ENCODE assay signal across 11 mouse cellular contexts in the genomic region with DNA sequence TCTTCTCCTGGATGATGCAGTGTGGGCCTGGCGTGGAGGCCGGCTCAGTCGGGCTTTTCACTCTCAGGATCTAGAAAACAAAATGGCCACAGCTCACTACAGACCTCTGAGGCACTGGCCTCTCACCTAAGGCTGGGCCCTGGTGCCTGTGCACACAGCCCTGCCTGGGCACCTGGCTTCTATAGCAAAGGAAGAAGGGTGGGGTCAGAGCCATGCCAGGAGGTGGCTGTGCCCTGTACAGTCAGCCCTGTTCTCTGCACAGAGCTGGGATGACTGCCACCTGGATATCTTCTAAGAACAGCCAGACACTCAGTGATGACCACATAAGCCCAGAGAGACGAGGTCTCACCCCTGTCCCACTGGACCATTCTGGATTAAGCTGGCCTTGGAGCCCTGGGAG.
A peak's percentile ranks its signal among the peaks of the same experiment; 100 is the strongest.
DNase-seq lines count a peak whose midpoint lies in the region; ATAC-seq lines count a peak whose summit lies in the region.
"Had no signal": no experiment of that assay in that cellular context is flagged by ENCODE, and none has a peak within 500 bp of the region (broad histone marks: within the 10 kb centered on the region; RNA-seq: fewer than 3 reads in every experiment).

No protein-coding gene starts in this region.

- no peak overlapping the region for H3K4me3 ChIP-seq in forebrain, embryonic 14.5 days (ENCODE audit: low read depth, low read length)
- H3K4me3 ChIP-seq in forebrain, embryonic 10.5 days: no peak overlapping the region
- no peak overlapping the region for H3K4me3 ChIP-seq in kidney, embryonic 15.5 days (replicated peaks)
- no peak overlapping the region for H3K4me3 ChIP-seq in limb, embryonic 15.5 days
- H3K4me3 ChIP-seq: neural tube, embryonic 13.5 days had no signal

- H3K27ac ChIP-seq in forebrain, embryonic 14.5 days (ENCODE audit: low read depth, low read length): peak overlapping the region; percentile 65; the same call in 1 of the 2 replicates
- no peak overlapping the region for H3K27ac ChIP-seq in forebrain, embryonic 10.5 days
- H3K27ac ChIP-seq in kidney, embryonic 15.5 days: peak overlapping the region; percentile 38; the same call in 1 of the 2 replicates
- H3K27ac ChIP-seq in limb, embryonic 15.5 days: peak overlapping the region; percentile 50

- 95% methylated on average over 4 of the region's 4 CpGs for WGBS in forebrain, embryonic 14.5 days
- 95% methylated on average over 4 of the region's 4 CpGs for WGBS in forebrain, embryonic 10.5 days
- WGBS in kidney, embryonic 15.5 days: 87% methylated on average over 4 of the region's 4 CpGs
- WGBS in limb, embryonic 15.5 days: 87% methylated on average over 4 of the region's 4 CpGs

- no peak for DNase-seq in forebrain, embryonic 14.5 days (ENCODE audit: low spot score)
- DNase-seq in forebrain, embryonic 10.5 days (ENCODE audit: extremely low spot score, low spot score): no peak
- no peak for DNase-seq in kidney, adult 18-20 months
- DNase-seq in adipocyte (ENCODE audit: low spot score): peak; percentile 5
- no peak for DNase-seq in ovary, postnatal 10 days (ENCODE audit: low spot score)
- DNase-seq in cerebellum, postnatal 25 days: no peak
- DNase-seq: B cell, adult 2 months; liver had no signal

- H3K4me2 ChIP-seq in forebrain, embryonic 14.5 days (ENCODE audit: low read length): no peak overlapping the region
- H3K4me2 ChIP-seq in kidney, embryonic 15.5 days: no peak overlapping the region
- no peak overlapping the region for H3K4me2 ChIP-seq in limb, embryonic 15.5 days
- H3K4me2 ChIP-seq: neural tube, embryonic 13.5 days had no signal

- no peaks in the 10 kb centered on the region for H3K9me3 ChIP-seq in forebrain, embryonic 14.5 days (replicated peaks; ENCODE audit: control insufficient read depth, low read length)
- no peaks in the 10 kb centered on the region for H3K9me3 ChIP-seq in forebrain, embryonic 10.5 days
- no peaks in the 10 kb centered on the region for H3K9me3 ChIP-seq in kidney, embryonic 15.5 days (replicated peaks)
- H3K9me3 ChIP-seq in limb, embryonic 15.5 days: no peaks in the 10 kb centered on the region
- H3K9me3 ChIP-seq: neural tube, embryonic 13.5 days had no signal

- H3K9ac ChIP-seq in forebrain, embryonic 14.5 days (ENCODE audit: low read length): no peak overlapping the region
- no peak overlapping the region for H3K9ac ChIP-seq in kidney, embryonic 15.5 days
- H3K9ac ChIP-seq in limb, embryonic 15.5 days: no peak overlapping the region
- H3K9ac ChIP-seq: neural tube, embryonic 13.5 days had no signal

- no peaks in the 10 kb centered on the region for H3K27me3 ChIP-seq in forebrain, embryonic 14.5 days (replicated peaks; ENCODE audit: control insufficient read depth, insufficient read depth, low read length)
- H3K27me3 ChIP-seq in forebrain, embryonic 10.5 days (ENCODE audit: poor library complexity, severe bottlenecking): no peaks in the 10 kb centered on the region
- H3K27me3 ChIP-seq in kidney, embryonic 15.5 days: no peaks in the 10 kb centered on the region
- no peaks in the 10 kb centered on the region for H3K27me3 ChIP-seq in limb, embryonic 15.5 days
- H3K27me3 ChIP-seq: neural tube, embryonic 13.5 days had no signal

- peaks cover 12% of the 10 kb centered on the region for H3K4me1 ChIP-seq in forebrain, embryonic 14.5 days (ENCODE audit: control insufficient read depth, insufficient read depth, low read length)
- H3K4me1 ChIP-seq in forebrain, embryonic 10.5 days: peaks cover 22% of the 10 kb centered on the region
- H3K4me1 ChIP-seq in kidney, embryonic 15.5 days: peaks cover 16% of the 10 kb centered on the region; the same call in 1 of the 2 replicates
- H3K4me1 ChIP-seq in limb, embryonic 15.5 days: peaks cover 19% of the 10 kb centered on the region

- H3K36me3 ChIP-seq in forebrain, embryonic 14.5 days (ENCODE audit: control insufficient read depth, insufficient read depth, low read length): peaks cover 31% of the 10 kb centered on the region
- H3K36me3 ChIP-seq in forebrain, embryonic 10.5 days (replicated peaks): peaks cover 46% of the 10 kb centered on the region
- no peaks in the 10 kb centered on the region for H3K36me3 ChIP-seq in kidney, embryonic 15.5 days
- H3K36me3 ChIP-seq in limb, embryonic 15.5 days: no peaks in the 10 kb centered on the region

- ATAC-seq in forebrain, embryonic 14.5 days: 0 out of 2 replicates have a peak, but pooled peaks have one; percentile 50
- ATAC-seq in kidney, embryonic 15.5 days (replicated peaks; ENCODE audit: low FRiP score): 0 out of 2 replicates have a peak, but pooled peaks have one; percentile 22
- ATAC-seq in limb, embryonic 15.5 days (ENCODE audit: insufficient number of reproducible peaks, low FRiP score, low TSS enrichment, low read depth): peak; percentile 57; the same call in 1 of the 2 replicates
